Mouse (Mus musculus) kidney, adult 18-20 months (tissue): ENCODE data around the gene Grin2b.
"Not testable (repeated sequence)": the region's sequence is repeated elsewhere in the genome, so short reads cannot be mapped to it uniquely, and the experiment has no call there.

Experiments
- DNase-seq: peaks from one replicate; pipeline ENCODE4 v3.0.0; 2021

Grin2b gene

DNA sequence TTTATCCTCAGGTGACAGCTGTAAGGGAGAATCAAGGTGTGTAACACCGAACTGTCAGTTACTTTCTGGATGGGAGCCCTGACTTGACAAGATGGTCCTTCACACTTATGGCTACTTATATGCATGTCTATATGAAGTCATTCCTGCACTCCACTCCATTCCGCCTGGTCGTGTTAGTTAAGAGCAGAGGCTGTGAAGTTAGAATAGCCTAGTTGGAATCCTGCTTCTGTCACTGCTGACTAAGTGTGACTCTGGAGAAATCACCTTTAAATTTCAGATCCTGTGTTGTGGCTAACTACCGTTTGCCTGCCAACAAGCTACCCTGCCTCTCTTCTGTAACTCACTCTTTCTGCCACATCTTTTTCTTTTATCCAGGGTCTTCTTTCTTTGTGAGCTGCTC lies 381.9 kb downstream of the Grin2b start:
- DNase-seq = no peak

DNA sequence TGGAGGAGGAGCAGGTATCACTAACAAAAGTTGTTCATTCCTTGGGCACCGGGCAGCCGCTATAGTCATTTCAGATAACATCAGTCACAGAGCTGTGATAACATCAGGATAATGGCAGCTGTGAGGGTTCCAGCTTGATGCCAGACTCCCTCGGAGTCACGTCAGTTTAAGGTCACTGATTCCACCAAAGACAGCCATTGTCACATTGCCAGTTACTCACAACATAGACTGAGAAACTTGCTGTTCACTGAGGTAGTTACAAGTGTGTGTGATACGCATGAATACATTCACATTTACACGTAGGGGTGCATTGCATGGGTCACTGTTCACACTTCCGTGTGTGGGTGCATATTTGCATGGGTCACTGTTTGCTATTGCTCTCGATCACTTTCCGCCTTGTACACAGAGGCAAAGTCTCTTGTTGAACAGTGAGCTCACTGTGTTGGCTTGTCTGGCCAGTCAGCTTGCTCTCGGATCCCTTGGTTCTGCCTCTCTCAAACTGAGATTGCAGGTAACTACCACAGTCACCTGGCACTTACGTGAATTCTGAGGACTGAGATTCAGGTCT lies 383.6 kb downstream of the Grin2b start:
- peak; percentile 5 for DNase-seq

DNA sequence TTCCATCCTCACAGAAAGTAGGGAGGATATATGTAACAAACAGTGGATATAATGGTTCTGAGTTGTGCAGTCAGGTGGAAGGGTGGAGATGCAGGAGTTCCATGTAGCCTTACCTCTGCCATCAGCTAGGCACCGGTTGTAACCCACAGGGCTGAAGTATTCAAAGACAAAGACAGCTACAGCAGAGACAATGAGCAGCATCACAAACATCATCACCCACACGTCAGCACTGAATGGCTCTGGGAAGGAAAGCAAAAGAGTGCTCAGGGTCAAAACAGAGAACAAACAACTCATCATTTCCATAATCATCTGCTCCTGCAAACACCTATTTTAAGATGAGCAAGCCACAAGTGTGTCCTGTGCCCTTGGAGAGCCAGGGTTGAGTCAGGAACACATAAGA lies 398.6 kb downstream of the Grin2b start:
- no peak for DNase-seq

DNA sequence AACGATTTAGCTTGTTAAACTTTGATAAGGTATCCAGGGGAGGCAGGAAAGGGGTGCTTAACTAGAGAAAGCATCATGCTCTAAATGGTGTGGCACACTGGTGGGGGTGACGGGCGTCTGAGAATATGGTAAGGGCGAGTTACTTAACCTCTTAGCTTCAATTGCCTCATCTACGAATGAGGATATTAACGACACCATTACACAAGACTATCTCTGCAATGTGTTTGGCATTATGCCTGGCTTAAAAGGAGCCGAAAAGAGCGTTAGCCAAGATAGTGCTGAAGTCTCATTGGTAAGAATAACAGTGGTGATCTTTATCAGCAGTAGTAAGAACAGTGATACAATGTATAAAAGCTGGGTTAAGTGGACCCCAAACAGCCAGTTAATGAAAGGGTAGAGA lies 405.7 kb downstream of the Grin2b start:
- no peak for DNase-seq

DNA sequence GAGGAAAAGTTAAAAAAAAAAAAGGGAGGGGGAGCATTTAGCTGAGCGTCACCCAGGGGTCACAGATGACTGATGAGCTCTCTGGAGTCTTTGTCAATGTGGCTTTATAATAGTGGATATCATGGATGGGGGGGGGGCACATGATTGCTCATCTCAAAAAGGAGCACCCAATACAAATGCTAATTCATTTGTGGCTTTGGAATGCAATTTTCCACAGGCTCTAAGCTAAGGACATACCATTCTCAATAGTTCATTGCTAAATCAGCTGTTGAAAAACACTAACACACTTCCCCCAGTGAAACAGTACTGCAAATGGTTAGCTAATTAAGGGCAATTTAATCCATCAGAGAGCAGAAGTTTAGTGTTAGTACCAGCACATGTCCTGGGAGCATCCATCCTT lies 414.6 kb downstream of the Grin2b start:
- no peak for DNase-seq

DNA sequence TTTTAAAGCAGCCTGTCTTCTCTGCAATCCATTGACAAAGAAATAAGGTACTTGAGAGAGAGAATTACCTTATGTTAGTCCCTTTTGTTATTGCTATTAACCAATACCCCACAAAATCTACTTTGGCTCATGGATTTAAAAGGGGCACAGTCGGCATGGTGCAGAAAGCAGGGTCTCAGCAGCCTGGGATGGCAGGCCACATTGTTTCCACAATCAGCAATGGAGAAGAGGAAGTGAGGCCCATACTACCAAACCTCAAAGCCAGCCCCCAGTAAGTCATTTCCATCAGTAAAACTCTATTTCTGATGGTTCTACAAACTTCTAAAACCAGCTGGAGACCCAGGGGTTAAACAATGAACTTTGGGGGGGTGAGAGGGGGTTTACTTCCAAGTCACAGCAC lies 417.2 kb downstream of the Grin2b start:
- DNase-seq = no peak

DNA sequence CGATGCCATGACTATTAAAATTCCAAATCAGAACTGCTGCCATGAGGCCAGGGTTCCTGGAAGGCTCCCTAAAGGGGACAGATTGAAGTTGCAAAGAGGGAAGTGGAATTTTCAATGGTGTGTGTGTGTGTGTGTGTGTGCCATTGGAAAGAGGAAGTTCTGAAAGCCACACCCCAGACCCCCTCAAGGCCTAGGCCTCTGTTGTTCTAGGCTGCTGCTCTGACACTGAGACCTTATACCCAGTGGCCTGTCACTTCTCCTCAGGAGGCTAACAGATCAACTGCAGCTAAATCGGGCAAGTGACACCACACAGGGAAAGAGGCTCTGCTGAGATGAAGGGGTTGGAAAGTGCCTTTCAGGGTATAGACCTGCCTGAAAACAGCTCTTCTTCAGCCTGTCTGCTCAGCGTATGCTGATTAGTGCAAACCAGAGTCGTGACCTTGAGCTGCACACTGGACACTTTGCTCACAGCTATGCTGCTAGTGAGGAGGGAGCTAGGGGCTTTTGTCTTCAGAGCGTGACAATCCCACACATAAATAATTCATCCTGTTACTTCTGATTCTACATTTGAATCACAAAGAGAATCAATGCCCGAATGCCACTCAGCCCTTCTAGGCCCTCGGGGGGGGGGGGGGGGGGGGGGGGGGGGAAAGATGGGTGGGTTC lies 424.8 kb downstream of the Grin2b start:
- no peak for DNase-seq

DNA sequence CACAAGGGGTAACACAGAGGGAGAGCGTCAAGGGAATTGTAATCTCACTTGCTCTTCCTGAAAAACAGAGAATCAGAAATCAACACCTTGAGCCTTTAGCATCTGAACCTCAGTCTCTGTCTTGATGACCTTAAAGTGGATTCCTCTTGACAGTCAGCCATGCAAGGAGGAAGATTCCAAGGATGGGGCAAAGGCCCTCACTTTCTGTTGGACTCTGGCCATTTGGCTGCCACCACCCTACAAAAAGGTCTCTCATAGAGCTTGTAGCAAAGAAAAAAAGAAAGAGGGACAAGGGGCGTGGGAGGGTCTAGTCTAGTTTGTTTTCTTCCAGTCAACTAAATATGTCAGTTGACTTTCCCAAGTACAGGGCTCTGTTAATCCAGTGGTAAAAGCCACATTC lies 427.7 kb downstream of the Grin2b start:
- DNase-seq = peak; percentile 42

DNA sequence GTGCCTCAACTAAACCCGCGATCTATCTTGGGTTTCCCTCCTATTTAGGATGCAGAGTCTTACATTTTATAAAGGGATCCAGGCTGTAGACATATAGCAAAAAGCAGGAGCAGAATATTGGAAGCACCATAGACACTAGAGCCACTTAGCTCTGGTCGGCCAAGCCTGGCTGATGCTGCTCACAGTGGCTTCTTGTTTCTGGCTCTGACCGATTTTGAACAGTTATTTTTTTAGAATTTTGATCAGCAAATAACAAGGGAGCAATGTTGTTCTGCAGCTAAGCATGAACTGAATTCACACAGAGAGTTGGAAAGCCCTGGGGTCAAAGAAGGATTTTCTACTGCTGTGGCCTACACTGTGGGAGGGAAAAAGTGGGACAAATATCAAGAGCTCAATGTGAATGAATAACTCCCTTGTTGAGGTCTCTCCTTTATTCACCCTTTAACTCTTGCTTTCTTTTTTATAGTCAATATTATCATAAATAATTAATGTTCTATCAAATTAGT lies 439.0 kb downstream of the Grin2b start:
- no peak for DNase-seq

DNA sequence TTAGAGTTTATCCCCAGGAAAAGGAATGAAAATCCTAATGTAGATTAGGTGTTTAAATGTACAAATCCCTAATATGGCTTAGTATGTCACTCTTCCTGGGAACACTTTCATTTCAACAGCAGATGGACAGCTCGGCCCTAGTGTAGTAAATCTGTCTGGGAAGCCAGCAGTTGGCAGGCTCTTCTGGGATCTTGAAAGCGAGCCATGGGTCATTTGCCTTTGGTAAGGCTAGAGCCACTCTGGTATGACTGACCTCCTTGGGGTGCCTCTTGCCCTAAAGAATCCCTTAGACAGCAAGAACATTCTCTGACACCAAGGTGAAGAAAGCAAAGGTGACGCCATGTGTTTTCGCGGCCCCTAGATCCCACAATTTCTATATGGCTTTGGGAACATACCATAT lies 446.2 kb downstream of the Grin2b start:
- peak; percentile 23 for DNase-seq

DNA sequence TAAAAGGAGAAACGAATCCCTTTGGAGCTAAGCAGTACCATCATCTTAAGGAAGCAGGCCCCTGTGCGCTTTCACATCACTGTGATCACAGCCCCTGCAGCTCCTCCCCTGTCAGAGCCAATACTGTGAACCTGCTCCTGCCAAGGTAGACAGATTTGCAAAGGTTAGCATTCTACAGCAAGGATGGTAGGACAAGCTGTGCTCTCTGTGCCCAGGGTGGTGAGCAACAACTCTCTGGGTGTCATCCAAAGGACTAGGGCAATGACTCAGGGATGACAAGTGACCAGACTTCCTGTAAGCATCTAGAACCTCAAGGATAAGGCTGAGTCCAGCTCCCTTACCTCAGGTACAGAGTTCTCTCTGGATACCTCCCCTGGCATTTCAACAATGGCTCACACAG lies 451.6 kb downstream of the Grin2b start:
- peak; percentile 15 for DNase-seq

DNA sequence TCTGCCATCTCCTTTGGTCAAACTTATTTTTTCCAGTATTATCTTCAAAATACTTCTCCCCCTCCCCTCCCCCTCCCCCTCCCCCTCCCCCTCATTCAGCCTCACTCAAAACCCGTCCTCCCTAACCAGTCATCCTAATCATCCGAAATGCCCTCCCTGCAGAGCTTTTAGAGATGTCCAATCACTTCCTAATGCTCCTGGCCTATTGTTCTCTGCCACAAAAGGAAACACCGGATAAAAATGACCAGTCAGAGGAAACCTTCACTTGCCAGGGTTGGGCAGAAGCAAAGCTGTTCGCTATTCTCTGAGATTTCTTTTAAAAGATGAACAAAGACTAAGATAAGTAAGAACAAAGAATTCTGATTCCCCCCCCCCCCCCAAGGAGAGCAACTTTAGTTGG lies 458.4 kb downstream of the Grin2b start:
- no peak for DNase-seq

DNA sequence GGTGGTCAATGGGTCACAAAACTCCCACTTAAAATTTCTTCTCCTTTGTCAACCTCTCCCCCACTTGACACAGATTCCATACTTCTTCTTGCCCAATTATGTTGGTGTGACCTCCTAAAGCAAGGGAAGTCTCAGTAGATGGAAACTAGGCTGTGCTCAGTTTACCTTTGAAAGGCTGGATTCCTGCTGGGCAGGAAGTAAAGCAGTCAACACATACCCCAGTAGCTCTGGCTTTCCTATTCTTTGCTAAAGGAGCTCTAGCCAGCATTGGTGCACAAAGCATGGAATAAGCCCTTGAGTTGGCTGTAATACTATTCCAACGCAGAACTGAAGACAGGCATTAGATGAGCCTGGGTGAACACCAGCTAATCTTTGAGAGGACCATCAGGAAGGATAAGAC lies 459.1 kb downstream of the Grin2b start:
- no peak for DNase-seq

DNA sequence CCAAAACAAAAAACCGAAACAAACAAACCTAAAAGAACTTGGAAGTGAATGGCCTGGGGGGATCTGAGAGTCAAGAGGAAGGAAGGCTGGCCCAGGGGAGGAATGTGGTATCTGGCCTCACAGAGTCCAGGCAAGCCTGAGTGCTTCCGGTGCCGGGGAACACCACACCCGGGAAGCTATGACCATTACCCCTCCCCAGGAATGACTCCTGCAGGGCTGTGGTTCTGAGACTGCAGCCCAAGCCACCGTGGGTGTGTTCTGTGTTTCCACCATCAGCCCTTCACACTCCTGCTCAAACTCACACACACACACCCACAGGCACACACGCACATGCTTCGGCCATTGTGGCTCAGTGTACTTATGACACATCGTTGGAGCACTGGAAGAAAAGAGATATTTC lies 459.6 kb downstream of the Grin2b start:
- no peak for DNase-seq

DNA sequence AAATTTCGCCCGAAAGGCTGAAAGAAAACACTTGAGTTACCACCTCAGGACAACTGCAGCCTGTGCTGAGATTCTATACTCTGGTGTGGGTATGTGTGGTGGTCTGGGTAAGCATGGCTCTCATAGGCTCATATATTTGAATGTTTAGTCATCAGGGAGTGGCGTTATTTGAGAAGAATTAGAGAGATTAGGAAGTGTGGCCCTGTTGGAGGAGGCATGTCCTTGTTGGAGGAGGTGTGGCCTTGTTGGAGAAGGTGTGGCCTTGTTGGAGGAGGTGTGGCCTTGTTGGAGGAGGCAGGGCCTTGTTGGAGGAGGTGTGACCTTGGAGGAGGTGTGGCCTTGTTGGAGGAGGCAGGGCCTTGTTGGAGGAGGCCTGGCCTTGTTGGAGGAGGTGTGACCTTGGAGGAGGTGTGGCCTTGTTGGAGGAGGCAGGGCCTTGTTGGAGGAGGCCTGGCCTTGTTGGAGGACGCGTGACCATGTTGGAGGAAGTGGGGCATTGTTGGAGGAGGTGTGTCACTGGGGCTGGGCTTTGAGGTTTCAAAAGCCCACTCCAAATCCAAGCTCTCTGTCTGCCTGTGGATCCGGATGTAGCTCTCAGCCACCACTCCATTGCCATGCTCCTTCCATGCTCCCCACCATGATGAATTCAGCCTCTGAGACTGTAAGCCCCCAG lies 466.3 kb downstream of the Grin2b start:
- DNase-seq = not testable (repeated sequence)

DNA sequence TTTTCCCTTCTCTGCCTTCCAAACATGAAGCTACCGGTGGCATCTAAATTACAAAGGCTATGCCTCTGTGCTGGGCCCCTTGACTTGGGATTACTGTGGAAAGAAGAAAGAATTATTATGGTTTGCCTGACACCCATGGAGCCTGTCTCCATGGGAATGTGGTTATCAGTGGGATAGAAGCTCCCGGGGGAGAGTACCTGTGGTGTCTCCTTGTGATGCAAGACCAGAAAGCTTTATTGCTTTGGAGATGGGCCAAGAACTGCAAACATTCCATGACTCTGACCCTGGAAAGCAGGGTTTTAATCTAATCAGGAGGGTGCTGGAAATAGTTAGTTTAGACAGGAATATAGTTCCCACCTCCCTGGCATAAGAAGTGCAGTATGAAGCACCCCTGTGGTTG lies 469.7 kb downstream of the Grin2b start:
- no peak for DNase-seq

DNA sequence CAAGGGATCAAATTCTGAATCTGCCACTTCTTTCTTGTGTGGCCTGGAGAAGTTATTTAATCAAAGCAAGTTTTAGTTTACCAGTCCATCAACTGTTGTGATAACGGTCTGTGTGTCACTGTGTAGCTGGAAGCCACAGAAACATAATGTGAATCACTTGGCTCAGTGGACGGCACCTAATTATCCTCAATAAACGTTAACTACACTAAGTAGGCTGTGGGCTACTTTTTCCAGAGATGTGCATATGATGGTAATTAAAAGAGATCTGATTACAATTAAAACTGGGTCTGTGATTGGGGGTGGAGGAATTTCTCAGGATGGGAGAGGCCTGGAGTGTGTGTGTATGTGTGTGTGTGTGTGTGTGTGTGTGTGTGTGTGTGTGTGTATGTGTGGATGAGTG lies 471.9 kb downstream of the Grin2b start:
- no peak for DNase-seq

DNA sequence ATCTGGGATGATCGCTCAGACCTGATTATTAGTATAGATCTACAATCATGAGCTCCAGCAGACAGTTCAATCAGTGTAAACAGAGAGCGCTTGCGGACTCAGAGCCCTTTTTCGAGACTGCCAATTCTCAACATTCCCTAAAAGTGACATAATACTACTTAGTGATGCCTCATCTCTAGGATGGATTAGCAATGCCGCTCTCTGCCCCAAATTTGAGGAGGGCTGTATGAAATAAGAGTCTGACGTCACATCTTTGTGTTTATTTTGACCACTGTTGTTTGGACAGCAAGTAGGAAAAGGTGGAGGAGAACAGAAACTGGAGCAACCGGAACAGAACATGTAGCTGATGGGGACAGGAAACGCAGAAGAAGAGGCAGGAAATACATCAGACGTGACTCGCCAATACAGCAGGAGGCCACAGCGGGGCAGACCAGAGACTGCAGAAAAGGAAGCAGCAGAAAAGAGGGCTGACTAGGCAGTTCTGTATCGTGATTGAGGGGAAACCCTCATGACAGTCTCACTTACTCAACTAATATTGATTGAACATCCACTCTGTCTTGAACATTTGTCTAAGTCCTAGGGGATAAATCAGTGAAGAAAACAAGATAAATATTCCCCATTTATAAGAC lies 472.5 kb downstream of the Grin2b start:
- no peak for DNase-seq

DNA sequence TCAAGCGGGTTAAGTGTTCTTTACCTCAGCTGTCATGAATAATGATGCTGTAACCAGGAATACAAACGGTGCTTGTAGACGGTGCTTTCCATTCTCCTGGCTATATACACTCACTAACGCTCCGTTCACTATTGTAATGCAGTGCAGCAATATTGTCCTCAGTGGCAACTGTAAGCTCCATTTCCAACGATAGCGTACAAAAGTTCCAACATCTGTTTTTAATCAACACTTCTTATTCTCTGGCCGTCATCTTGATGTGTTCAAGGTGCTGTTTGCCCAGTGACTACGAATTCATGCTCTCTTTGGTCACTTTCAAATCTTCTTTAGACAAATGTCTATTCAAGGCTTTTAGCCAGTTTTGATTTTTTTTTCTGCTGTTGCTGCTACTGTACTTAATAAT lies 480.8 kb downstream of the Grin2b start:
- DNase-seq = no peak

DNA sequence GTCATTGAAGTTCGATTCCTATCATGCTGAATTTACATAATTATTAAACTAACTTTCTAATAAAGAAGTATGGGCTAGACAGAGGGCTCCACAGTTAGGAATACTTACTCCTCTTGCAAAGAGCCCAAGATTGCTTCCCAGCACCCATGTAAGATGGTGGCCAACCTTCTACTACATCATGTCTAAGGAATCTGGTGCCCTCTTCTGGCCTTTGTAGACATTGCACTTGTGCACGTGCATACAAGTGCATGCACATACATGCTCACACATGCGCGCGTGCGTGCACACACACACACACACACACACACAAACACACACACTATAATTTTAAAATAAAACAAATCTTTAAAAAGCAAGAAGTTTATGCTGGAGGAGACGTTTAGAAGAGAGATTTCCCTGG lies 481.8 kb downstream of the Grin2b start:
- no peak for DNase-seq

DNA sequence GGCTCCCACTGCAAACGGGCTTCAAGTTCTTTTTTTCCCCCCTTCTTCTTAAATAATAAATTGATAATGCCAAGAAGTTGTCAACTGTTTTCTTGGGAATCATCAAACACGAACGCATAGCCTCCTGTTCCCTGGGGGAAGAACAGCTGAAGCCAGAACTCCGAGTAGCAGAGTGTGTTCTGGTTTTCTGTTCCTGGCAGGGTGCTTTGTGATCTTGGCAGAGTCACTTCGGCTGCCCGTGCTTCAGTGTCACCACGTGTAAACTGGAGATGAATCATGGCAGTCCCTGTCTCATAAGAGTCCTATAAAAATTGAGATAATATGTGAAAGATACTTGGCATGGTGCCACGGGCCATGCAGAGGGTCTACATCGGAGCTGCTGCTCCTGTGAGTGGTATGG lies 485.4 kb downstream of the Grin2b start:
- no peak for DNase-seq

DNA sequence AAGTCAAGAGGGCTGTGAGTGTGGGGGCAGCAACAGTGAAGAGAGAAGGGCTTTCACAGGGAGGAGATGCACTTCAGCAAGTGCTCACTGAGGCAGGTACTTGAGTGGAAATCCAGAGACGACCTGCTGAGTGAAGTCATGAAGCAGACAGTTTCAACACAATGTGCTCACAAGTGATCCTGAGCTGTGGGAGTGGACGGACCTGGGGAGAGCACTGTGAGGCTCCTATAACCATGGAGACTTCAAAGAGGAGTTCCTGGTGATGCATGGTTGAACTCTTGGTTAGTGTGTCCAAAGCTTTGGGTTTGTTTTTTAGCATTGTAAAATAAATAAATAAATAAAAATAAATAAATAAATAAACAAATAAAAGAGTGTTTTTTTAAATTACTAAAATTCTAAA lies 489.1 kb downstream of the Grin2b start:
- no peak for DNase-seq

DNA sequence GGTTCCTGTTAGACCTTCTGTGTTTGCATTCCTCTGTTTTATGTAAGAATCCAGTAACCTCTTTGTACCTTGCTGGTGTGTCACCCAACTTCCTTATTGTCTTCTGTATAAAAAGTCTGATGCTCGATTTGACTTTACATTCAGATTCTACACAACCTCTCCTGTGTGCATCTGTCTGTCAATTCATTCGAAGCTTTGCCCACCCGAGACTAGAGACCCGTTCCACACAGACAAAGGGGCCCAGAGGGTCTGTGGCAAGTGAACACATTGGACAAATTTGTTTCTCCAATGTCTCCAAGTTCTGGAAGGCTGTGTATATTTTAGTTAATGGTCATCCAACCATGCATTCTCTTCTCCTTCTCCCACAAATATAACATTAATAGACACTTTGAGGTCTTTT lies 491.9 kb downstream of the Grin2b start:
- not testable (repeated sequence) for DNase-seq

DNA sequence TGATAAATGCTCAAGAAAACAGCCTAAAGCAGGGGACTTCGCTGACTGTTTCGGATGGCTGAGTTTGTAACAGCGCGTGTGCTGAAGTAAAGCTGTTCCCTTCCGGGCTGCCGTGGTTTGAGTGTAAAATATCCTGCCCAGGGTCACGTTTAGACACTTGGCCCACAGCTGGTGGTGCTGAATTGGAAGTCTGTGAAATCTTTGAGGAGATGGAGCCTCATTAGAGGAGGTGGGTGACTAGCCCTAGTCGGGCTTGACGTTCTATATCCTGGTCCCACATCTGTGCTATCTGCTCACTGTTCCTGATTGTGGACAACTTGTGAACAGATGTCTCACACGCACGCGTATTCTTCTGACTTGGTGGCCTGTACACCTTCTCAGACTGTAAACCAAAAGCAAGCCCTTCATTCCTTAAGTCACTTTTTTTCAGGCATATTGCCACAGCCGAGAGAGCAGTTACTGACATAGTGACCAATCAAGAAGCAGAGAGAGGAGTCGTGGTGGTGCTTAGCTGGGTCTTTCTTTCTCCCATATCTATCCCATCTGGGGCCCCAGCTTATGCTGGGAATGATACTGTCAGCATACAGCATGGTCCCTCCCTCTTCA lies 493.1 kb downstream of the Grin2b start:
- DNase-seq = no peak
